ENCODE assay signal across 12 mouse cellular contexts in the genomic region with DNA sequence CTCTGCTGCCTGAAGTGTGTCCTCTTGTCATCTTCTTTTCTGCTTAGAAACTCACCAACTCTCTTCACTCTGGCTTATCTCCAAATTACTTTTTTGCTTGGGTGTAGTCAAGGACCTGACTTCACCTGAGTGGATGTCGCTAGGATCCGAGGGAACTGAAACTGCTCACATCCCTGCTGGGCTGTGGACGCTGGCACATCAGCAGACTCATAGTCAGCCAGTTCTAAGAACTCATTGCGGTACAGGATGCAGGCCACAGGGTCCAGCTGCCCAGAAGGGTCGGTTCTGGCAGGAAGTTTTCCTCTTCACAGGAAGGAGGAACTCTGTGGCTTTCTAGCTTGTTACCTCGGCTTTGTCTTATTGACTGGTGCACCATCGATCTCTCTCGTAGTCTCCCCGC.
"Had no signal": no experiment of that assay in that cellular context is flagged by ENCODE, and none has a peak within 500 bp of the region (broad histone marks: within the 10 kb centered on the region; RNA-seq: fewer than 3 reads in every experiment).

No protein-coding gene starts in this region.

- DNase-seq: kidney, adult 18-20 months; kidney, postnatal 25 days; layer of hippocampus, adult 9-11 months; liver, embryonic 13.5 days; lung, adult 2 months; thymus, adult 2 months; thymus, postnatal 14 days; thymus, postnatal 4 days had no signal

- ATAC-seq: midbrain, embryonic 13.5 days had no signal

- H3K4me2 ChIP-seq: liver, embryonic 13.5 days; midbrain, embryonic 13.5 days had no signal

- H3K36me3 ChIP-seq: liver, embryonic 13.5 days; midbrain, embryonic 13.5 days had no signal

- H3K4me1 ChIP-seq: liver, embryonic 13.5 days had no signal

- H3K9me3 ChIP-seq: liver, embryonic 13.5 days; midbrain, embryonic 13.5 days had no signal

- H3K9ac ChIP-seq: liver, embryonic 13.5 days; midbrain, embryonic 13.5 days had no signal

- H3K27me3 ChIP-seq: midbrain, embryonic 13.5 days had no signal

- H3K27ac ChIP-seq: kidney, postnatal 0 days; layer of hippocampus, adult 2 months; liver, embryonic 13.5 days; midbrain, embryonic 13.5 days; stomach, postnatal 0 days had no signal

- H3K4me3 ChIP-seq: layer of hippocampus, adult 2 months; liver, embryonic 13.5 days; midbrain, embryonic 13.5 days had no signal
